Mouse (Mus musculus) thymus, adult 2 months (tissue): ENCODE results near the gene Tubb4b.

Experiments used
- CTCF ChIP-seq: fragments of 200-500 bp; IDR thresholded peaks from 2 replicates; pipeline ENCODE4 v1.5.1; 2012; ENCODE audit warnings: mild to moderate bottlenecking, control low read depth, low read length, moderate library complexity, borderline replicate concordance; ENCODE audit not compliant: control insufficient read depth, poor library complexity, insufficient read depth; ENCODE audit errors: extremely low read depth
- POLR2A ChIP-seq: fragments of 200-500 bp; IDR thresholded peaks from 2 replicates; pipeline ENCODE4 v1.6.1; 2012; ENCODE audit warnings: mild to moderate bottlenecking, low read length, control low read depth, moderate library complexity; ENCODE audit not compliant: control insufficient read depth, poor library complexity, insufficient read depth; ENCODE audit errors: extremely low read depth

GRCm38 (mm10) chr2:25226864-25227263, 2.4 kb upstream of the Tubb4b start:
- no peak for TF ChIP-seq CTCF
- no peak for TF ChIP-seq POLR2A
